Mouse (Mus musculus) ovary, postnatal 14 days (tissue): ENCODE measurements at regions not wholly inside any gene's neighbourhood (a gene's known extent, or its start where the extent isn't known, plus 50 kb on each side); places are given as distances from the start of the nearest gene placed in this dataset.

Experiments used
- DNase-seq: peaks from one replicate; pipeline ENCODE4 v3.0.0; 2022; ENCODE audit warnings: low spot score

- DNase-seq, result no peak
These were observed 73.5 kb downstream of the Tmem114 start for GRCm38 (mm10) chr16:8351424-8351823.

- DNase-seq, result no peak
These were observed 75.8 kb downstream of the Tmem114 start for GRCm38 (mm10) chr16:8349148-8349547.

DNA sequence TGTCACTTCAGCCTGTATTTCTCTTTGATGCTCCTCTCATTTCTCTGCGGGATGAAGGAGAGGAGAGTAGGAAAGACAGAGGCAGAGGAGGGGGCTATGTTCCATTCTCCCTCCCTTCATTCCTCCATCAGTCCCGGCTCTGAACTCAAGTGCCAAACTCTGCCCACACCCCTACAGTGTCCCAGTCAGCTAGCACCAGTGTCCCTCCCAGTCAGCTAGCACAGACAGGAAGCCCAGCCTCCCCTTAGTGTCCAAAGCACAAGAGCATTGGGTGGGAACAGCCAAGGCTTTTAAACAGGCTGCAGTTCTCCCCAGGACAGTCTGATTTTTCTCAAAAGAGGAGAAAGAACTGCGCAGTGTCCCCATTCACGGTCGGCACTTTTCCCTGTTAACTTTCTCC, 76.3 kb downstream of the Tmem114 start:
- no peak for DNase-seq

DNA sequence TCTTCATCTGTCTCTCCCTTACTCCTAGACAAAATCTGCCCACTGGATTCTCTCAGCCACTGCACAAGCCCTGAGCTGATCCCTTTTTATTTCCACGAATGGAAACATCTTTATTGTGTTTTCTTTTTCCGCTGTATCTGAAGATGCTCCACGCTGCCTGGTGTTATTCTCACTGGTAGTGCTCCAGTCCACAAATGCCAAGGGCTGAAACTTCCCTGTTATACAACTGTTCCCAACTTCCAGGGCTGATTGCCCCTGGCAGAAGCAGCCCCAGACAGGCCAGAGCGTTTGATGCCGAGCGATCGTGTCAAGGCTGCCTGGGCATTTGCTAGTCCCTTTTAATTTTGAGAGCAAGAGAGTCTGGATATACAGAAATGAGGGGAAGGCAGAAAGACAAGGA, 79.7 kb downstream of the Tmem114 start:
- DNase-seq, result no peak

DNA sequence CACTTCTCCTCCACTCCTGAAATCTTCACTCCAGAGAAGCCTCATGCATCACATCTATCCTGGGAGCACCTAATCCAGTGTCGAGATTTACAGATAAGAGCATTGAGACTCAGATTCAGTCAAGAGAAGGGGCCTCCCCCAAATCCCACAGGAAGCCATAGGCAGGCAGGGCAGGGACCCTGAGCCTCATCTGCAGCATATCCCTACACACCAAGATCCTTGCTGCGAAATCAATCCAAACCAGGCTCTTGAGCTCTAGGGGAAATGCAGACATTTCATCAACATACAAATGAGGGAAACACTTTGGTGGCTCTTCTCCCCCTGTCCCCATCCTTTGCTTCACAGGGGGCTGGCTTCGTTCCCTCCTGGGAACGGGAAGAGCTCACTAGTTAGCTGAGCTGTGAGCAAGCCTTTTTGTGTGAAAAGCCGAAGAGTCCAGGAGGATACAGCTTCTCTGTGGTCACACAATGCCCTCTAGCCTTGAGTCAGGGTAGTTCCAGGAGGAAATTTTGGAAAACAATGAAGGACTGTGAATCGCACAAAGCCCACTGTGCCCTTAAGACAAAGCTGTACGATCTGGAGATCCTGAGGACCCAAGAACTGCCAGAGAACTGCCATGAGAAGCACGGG, 91.7 kb downstream of the Tmem114 start:
- peak; percentile 29 for DNase-seq

DNA sequence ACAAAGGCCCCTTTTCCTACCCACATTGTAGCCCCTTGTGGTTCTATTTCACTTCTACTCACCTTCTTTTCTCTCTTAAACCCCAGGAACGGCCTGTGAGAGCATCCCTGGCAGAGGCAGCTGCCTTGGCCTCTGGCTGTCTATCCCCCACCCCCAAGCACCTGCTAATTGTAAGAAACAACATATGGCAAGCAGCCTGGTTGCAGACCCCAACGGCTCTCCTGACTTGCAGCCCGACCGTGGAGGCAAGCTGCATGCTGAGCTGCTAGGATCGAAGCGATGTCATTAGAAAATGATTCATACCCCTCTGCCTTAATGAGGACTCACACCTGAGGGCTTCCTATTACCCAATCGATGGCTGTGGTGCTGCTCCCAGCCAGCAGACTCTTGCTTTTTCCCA, 112.9 kb downstream of the Tmem114 start:
- no peak for DNase-seq

DNA sequence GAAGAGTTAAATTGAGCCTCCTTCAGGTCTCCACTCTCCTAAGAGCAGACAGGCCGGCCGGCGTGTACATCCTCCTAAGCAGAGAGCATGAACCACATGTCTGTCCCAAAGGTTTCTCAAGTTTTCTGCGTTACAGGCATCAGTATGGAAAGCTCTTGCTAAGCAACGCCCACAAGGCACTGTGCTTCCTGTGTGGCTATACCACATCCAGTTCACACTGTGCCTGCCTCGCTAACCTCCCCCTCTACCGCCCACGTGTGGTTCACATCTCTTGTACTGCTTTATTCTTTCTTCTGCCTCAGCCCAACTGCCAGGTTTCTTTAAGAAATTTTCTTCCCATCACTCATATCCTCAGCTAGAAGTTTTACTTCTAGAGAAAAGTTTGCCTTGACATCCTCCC, 118.5 kb downstream of the Tmem114 start:
- DNase-seq, result no peak
